Mouse (Mus musculus): ENCODE results near the gene Dennd1b.
A peak's percentile ranks its signal among the peaks of the same experiment; 100 is the strongest.

Gene Dennd1b

GRCm38 (mm10) chr1:139087564-139087963 is 124.3 kb downstream of the Dennd1b start:
- DNase-seq: no peak

- DNase-seq: no peak
Measured at GRCm38 (mm10) chr1:139090744-139091143, 127.5 kb downstream of the Dennd1b start.

GRCm38 (mm10) chr1:139091701-139092100 is 128.5 kb downstream of the Dennd1b start:
- DNase-seq: no peak

GRCm38 (mm10) chr1:139092144-139092543 is 128.9 kb downstream of the Dennd1b start:
- no peak for DNase-seq

- no peak for DNase-seq
Measured at GRCm38 (mm10) chr1:139092722-139093121, 129.5 kb downstream of the Dennd1b start.

- DNase-seq: no peak
Measured at GRCm38 (mm10) chr1:139096369-139096768, 133.1 kb downstream of the Dennd1b start.

- no peak for DNase-seq
Measured at GRCm38 (mm10) chr1:139098088-139098487, 134.9 kb downstream of the Dennd1b start.

- no peak for DNase-seq
Measured at GRCm38 (mm10) chr1:139101725-139102124, 138.5 kb downstream of the Dennd1b start.

- DNase-seq: no peak
Measured at GRCm38 (mm10) chr1:139108251-139108650, 145.0 kb downstream of the Dennd1b start.

- no peak for DNase-seq
Measured at GRCm38 (mm10) chr1:139122626-139123025, 159.4 kb downstream of the Dennd1b start.

- no peak for DNase-seq
Measured at GRCm38 (mm10) chr1:139139644-139140043, 176.4 kb downstream of the Dennd1b start.

GRCm38 (mm10) chr1:139145516-139145915 is 182.3 kb downstream of the Dennd1b start:
- DNase-seq: no peak

- DNase-seq: no peak
Measured at GRCm38 (mm10) chr1:139146306-139146705, 183.1 kb downstream of the Dennd1b start.

GRCm38 (mm10) chr1:139153006-139153405 is 189.8 kb downstream of the Dennd1b start:
- DNase-seq: no peak

GRCm38 (mm10) chr1:139153493-139153892 is 190.3 kb downstream of the Dennd1b start:
- no peak for DNase-seq

GRCm38 (mm10) chr1:139156397-139156796 is 193.2 kb downstream of the Dennd1b start:
- DNase-seq: peak in 1 of 2 experiments; percentile 18

GRCm38 (mm10) chr1:139161619-139162018 is 198.4 kb downstream of the Dennd1b start:
- no peak for DNase-seq

- DNase-seq: peak; percentile 15 to 27
Measured at GRCm38 (mm10) chr1:139162814-139163213, 199.6 kb downstream of the Dennd1b start.

GRCm38 (mm10) chr1:139174058-139174832 is 211.0 kb downstream of the Dennd1b start:
- no peak for DNase-seq

GRCm38 (mm10) chr1:139179707-139180106 is 216.5 kb downstream of the Dennd1b start:
- no peak for DNase-seq

- DNase-seq: no peak
Measured at GRCm38 (mm10) chr1:139180481-139181149, 217.4 kb downstream of the Dennd1b start.

- DNase-seq: peak; percentile 16 to 38
Measured at GRCm38 (mm10) chr1:139192635-139193034, 229.4 kb downstream of the Dennd1b start.

GRCm38 (mm10) chr1:139194011-139194410 is 230.8 kb downstream of the Dennd1b start:
- DNase-seq: no peak

- DNase-seq: no peak
Measured at GRCm38 (mm10) chr1:139194428-139195028, 231.3 kb downstream of the Dennd1b start.

All from cerebellum, postnatal 25 days (tissue).